Mouse (Mus musculus) liver, adult 2 months (tissue): Measurements from ENCODE around the gene Fcgr4.

Experiments used
- CTCF ChIP-seq: fragments of 200-500 bp; IDR thresholded peaks from 2 replicates; pipeline ENCODE4 v1.5.1; 2011; ENCODE audit warnings: low read depth, low read length, control low read depth
- POLR2A ChIP-seq: fragments of 200-500 bp; IDR thresholded peaks from 2 replicates; pipeline ENCODE4 v1.6.1; 2011; ENCODE audit warnings: low read length, control low read depth; ENCODE audit not compliant: insufficient read depth; ENCODE audit errors: extremely low read depth

DNA sequence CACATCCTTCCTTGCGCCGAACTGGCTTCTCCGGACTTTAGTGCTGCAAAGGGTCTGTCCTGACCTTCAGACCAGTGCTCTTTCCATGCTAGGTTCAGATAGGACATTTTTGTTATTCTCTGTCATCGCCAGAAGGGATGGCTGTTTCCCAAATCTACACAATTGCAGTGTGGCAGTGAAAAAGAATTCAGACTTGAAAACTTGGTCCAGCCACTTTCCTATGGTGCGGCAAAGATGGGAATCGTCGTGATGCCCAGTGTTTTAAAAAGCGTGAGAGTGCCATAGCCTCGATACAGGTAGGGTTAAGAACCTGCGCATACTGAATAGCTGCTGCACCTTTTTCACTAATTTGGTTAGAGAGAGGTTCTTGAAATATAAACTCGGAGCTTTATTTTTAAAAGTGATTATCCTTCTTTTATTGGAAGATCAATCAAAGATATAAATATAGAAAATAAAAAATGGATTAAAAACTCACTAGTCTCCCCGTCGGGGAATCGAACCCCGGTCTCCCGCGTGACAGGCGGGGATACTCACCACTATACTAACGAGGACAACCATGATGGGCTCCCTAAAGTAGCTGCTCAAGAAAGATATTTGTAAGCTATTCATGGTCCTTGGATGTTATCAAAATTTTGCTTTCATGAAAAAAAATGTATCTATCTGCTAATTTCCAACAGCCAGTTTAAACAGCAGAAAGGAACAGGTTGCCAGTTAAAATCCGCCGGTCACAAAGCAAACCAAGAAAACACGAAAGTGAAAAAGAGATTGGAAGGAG, 18.0 kb downstream of the Fcgr4 start:
- TF ChIP-seq CTCF (no peak), POLR2A (no peak)
